Mouse (Mus musculus) forebrain, embryonic 12.5 days (tissue): ENCODE results near the gene Cdh13. TPM values are rescaled to one million over a fixed set of nuclear protein-coding genes. Genes with fewer than 3 reads are reported as not detected.

Source experiments
- ATAC-seq: fragments of 200-750 bp; cut with Nextera tagmentation; 2 replicates; pipeline ENCODE4 v1.8.0; 2017; ENCODE audit warnings: moderate TSS enrichment; ENCODE audit not compliant: low FRiP score
- H3K27ac ChIP-seq: fragments of 300-500 bp; sonication (generic); 2 replicates; pipeline ENCODE4 v1.5.1; 2016; ENCODE audit warnings: mild to moderate bottlenecking
- H3K27me3 ChIP-seq: fragments of 300-500 bp; sonication (generic); 2 replicates; pipeline ENCODE4 v1.6.1; 2016; ENCODE audit warnings: mild to moderate bottlenecking
- H3K36me3 ChIP-seq: fragments of 300-500 bp; sonication (generic); replicated peaks from 2 replicates; pipeline ENCODE4 v1.6.1; 2016; ENCODE audit warnings: mild to moderate bottlenecking
- H3K4me1 ChIP-seq: fragments of 300-500 bp; sonication (generic); 2 replicates; pipeline ENCODE4 v1.6.1; 2016
- H3K4me2 ChIP-seq: fragments of 300-500 bp; sonication (generic); 2 replicates; pipeline ENCODE4 v1.6.1; 2016; ENCODE audit warnings: mild to moderate bottlenecking, moderate library complexity
- H3K4me3 ChIP-seq: fragments of 300-500 bp; sonication (generic); replicated peaks from 2 replicates; pipeline ENCODE4 v1.5.1; 2016; ENCODE audit warnings: mild to moderate bottlenecking
- H3K9ac ChIP-seq: fragments of 300-500 bp; sonication (generic); 2 replicates; pipeline ENCODE4 v1.6.1; 2016; ENCODE audit warnings: mild to moderate bottlenecking
- H3K9me3 ChIP-seq: fragments of 300-500 bp; sonication (generic); 2 replicates; pipeline ENCODE4 v1.6.1; 2016
- WGBS: fragments of 180-500 bp; shearing (Covaris S2); methylation state at CpG from one replicate; pipeline ENCODE4 v1.1.7; 2016; 5-methylcytosine and 5-hydroxymethylcytosine counted together
- polyA plus RNA-seq: library from polyadenylated mRNA; unstranded; fragments of >200 nt; fragmentation: Nextera tagmentation; extraction: Ambion mirVana; gene quantifications from 2 replicates; pipeline ENCODE4 v1.2.1, GENCODE M21; 2016

The Cdh13 gene
- polyA plus RNA-seq, 1 experiment from 2014 or later, result 10.8 TPM

DNA sequence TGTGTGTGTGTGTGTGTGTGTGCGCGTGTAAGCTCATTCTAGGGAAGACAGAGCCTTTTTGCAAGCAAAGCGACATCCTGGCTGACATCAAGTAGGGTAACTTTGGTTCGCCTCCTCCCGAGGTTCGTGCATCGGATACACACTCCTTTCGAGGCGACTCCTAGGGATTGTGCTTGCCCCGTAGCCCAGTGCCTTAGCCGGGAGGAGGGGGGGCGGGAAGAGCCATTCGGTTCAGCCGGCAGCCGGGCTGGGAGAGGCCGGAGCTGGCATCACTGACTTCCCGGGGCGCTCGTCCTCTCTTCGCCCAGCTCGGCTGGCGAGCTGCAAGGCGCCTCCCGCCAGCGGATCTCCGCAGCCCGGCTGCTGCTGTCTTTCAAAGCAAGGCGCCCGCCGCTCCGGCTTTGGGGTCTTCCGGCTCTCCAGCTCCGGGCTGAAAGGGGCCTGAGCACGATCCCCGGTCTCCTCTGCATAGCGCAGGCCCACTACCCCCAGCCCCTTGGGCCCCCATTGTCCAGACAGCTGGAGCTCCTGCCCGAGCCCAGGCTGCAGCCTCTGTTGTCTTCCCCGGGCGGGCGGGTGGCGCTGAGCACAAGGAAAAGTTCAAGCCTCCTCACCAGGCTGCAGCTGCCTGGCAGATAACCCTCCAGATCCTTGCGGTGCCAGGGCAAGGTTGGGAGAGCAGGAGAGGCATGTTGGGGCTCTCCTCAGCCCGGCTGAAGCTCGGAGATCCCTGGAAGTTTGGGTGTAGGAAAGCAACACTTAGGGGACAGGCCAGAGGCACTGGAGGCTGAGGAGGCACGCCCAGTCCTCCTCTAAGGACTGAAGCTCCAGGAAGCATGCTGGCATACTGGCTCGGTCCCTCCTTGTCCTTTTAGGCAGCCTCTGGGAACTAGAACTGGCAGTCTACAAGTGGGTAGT, 838 bp downstream of the Cdh13 start:
- Histone ChIP-seq H3K9ac (peak overlapping the region; percentile 67), H3K9me3 (no peaks in the 10 kb centered on the region), H3K4me2 (peak overlapping the region; percentile 96), H3K27me3 (peaks cover 44% of the 10 kb centered on the region), H3K36me3 (no peaks in the 10 kb centered on the region), H3K4me1 (peaks cover 14% of the 10 kb centered on the region), H3K27ac (0 out of 2 replicates have a peak overlapping the region, but pooled peaks have one; percentile 46), H3K4me3 (peak overlapping the region; percentile 52)
- peak; percentile 66 for ATAC-seq
- WGBS, result under 1% methylated on average over 45 of the region's 46 CpGs

DNA sequence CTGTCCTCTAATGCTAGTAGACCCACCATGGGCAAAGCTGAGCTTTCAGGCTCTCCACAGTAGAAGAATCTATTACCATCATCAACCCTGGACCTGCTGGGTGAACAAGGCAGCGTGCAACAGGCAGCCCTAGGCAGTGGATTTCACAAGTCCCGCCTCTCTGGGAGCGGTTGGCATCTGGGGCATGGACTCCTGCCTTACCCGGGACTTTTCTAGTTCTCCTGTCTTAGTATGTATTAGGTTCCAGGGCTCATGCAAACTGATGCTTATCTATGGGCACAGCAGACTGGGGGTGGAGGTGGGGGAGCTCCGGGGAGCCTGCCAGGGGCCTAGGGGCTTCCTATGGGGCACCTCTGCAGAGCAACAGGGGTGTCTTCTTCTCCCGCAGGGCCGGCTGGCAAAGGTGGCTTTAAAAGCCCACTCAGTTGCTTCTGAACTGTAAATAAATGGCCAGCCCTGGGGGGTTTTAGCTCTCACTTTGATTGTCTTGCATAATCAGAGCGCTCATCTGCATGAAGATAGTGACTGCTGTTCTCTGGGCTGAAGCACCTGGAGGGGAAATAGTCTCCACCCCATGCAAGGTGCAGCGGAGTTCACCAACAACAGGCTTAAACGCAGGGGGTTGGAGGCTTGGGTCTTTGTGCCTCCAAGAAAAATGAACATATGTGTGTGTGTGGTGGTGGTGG, 2.2 kb downstream of the Cdh13 start:
- no peaks in the 10 kb centered on the region for H3K9me3 ChIP-seq
- ATAC-seq, result no peak
- no peaks in the 10 kb centered on the region for H3K36me3 ChIP-seq
- 33% methylated on average over 10 of the region's 10 CpGs for WGBS
- H3K9ac ChIP-seq, result no peak overlapping the region
- H3K27ac ChIP-seq, result no peak overlapping the region
- H3K27me3 ChIP-seq, result peaks cover 44% of the 10 kb centered on the region
- H3K4me3 ChIP-seq, result no peak overlapping the region
- H3K4me1 ChIP-seq, result peaks cover 14% of the 10 kb centered on the region
- peak overlapping the region; percentile 96 for H3K4me2 ChIP-seq

DNA sequence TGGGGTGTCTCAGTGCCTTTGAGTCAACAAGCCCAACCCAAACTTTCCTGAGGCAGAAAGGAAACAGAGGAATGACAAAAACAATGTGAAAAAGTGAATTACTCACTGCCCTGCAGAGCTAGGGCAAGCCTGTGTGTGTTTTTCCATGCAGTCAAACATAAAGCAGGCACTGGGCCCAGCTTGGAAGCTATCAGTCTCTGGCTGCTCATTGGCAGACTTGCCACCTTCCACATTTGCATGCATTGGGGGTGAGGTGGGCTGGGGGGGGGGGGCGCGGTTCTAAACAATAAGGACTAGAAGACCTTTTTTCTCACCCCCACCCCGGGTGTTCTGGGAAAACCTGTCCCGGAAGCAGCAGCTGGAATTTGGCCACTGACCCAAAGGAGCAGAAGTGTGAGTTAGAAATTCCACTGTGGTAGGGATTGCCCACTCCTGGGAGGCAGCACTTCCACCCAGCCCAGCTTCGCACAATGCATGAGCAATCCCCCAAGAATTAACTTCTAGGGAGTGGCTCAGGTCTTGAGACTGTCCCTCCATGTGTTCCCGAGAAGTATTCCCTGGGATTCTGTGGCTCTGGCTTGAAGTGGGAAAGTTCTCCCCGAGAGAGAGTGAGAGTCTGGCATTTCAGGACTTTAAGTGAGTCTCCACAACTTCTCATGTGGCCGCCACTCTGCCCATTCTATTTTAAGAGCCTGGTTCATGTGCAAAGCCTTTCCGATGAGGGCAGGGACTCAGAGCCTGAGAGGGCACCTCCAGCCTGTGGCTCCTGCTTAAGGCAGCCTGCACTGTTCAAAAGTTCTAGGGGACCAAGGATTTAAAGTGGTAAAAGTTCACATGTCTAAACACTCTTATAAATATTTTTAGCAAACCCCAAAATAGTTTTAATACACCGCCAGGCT, 3.0 kb downstream of the Cdh13 start:
- no peak for ATAC-seq
- no peaks in the 10 kb centered on the region for H3K9me3 ChIP-seq
- no peak overlapping the region for H3K4me3 ChIP-seq
- no peak overlapping the region for H3K27ac ChIP-seq
- no peak overlapping the region for H3K4me2 ChIP-seq
- H3K4me1 ChIP-seq, result peaks cover 14% of the 10 kb centered on the region
- H3K9ac ChIP-seq, result no peak overlapping the region
- 41% methylated on average over 10 of the region's 10 CpGs for WGBS
- peaks cover 40% of the 10 kb centered on the region for H3K27me3 ChIP-seq
- no peaks in the 10 kb centered on the region for H3K36me3 ChIP-seq

DNA sequence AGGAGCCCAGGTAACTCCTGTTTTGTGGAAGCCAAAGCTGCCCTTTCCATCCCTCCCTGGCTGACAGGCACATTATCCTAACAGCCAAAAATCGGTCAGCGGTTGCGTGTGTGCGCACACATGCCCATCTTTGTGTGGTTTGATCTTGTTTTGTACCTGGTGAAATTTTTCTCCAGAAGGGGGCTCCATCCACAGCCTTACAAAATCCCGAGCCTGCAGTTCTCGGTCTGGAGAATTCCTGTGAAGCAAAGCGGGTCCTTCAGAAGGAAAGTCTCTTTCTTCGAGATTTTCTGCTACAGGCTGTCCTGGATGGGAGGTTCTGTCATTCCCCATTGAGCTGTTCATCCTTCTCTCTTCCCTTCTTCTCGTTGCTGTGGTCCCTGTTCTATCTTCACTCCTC, 4.0 kb downstream of the Cdh13 start:
- H3K4me3 ChIP-seq, result no peak overlapping the region
- WGBS, result 46% methylated on average over 9 of the region's 9 CpGs
- H3K27me3 ChIP-seq, result peaks cover 32% of the 10 kb centered on the region
- H3K4me2 ChIP-seq, result no peak overlapping the region
- H3K36me3 ChIP-seq, result no peaks in the 10 kb centered on the region
- no peaks in the 10 kb centered on the region for H3K9me3 ChIP-seq
- ATAC-seq, result no peak
- peaks cover 14% of the 10 kb centered on the region for H3K4me1 ChIP-seq
- no peak overlapping the region for H3K9ac ChIP-seq
- H3K27ac ChIP-seq, result no peak overlapping the region

DNA sequence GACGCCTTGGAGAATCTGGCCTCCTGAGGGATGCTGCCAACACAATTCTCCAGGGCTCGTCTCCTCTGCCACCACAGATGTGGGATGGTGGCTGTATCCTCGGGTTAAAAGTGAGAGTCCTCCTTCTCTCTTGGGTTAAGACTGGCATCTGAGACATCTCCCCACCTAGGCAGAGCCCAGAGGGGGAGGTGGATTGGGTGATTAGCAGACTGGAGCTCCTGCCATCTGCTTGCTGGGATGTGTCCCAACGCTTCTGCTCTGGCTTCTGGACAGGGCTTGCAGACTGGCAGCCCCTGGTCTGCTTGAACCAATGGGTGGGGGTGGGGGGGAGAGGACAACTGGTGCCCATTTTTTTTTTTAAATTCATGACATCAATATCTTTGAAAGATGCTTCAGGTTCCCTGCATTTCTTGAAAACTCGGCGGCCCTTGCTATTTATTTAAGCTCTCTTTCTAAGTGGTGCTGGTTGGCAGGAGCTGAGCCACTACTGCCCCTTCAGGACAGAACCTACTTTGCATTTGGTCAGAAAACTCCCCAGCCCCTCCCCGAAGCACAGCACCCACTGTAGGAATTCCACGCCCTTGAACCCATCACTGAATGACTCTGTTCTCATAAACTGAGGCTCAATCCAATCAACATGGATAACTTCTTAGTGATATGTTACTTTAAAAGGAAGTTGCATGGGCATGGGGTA, 4.9 kb downstream of the Cdh13 start:
- H3K36me3 ChIP-seq, result no peaks in the 10 kb centered on the region
- no peak for ATAC-seq
- H3K27me3 ChIP-seq, result peaks cover 28% of the 10 kb centered on the region
- H3K27ac ChIP-seq, result no peak overlapping the region
- H3K4me1 ChIP-seq, result peaks cover 9% of the 10 kb centered on the region
- H3K9me3 ChIP-seq, result no peaks in the 10 kb centered on the region
- no peak overlapping the region for H3K9ac ChIP-seq
- H3K4me2 ChIP-seq, result no peak overlapping the region
- WGBS, result 77% methylated on average over 8 of the region's 8 CpGs
- no peak overlapping the region for H3K4me3 ChIP-seq

DNA sequence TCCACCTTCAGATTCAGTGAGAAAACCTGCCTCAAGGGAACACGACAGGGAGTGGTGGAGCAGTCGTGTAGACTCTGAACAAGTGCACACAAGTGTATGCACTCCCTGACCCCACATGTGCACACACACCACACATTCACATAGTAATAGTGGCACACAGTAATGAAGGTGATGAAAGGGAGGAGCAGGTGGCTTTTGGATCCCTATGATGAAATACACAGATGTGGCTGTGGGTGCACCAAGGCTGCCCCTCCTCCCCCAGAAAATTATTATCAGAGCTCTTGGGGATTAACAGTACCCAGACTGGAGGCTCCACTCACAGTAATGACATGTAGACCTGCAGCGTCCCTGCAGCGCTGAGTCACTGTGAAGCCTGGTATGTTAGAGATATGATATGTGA, 5.6 kb downstream of the Cdh13 start:
- ATAC-seq, result no peak
- Histone ChIP-seq H3K4me1 (peaks cover 9% of the 10 kb centered on the region), H3K9me3 (no peaks in the 10 kb centered on the region), H3K36me3 (no peaks in the 10 kb centered on the region), H3K4me2 (no peak overlapping the region), H3K27ac (no peak overlapping the region), H3K4me3 (no peak overlapping the region), H3K27me3 (peaks cover 28% of the 10 kb centered on the region), H3K9ac (no peak overlapping the region)
- 94% methylated on average over 4 of the region's 4 CpGs for WGBS

DNA sequence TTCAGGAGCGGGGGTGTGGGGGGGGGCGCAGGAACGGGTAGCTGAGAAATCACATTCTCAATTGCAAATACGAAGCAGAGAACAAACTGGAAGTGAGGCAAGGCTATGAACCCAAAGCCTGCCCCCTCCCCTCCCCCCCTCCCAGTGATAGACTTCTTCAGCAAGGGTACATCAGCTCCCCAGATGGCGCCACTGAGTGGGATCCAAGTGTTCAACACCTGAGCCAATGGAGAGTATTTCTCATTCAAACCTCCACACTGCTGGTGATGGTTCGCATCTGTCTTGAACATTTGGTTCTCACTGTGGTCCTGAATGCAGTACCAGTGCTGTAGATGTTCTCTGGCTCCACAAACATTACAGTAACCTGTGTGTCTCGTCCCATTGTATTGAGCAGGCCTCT, 6.0 kb downstream of the Cdh13 start:
- no peaks in the 10 kb centered on the region for H3K36me3 ChIP-seq

DNA sequence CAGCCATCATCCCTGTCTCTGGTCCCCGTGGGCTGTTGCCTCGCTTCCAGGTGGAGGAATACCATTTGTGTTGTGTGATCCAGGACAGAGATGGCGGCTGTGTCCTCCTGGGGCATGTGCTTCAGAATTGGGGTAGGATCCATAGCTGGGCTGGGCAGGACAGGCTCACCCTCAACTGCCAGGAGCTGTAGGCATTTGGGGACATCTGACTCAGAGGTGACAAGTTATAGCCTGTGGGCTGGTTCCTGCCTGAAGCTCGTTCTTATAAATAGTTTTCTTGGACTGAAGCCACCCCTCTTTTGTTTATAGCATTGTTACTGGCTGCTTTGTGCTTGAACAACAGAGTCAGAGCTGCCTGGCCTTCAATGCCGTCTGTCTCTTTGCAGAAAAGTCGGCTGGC, 6.7 kb downstream of the Cdh13 start:
- no peaks in the 10 kb centered on the region for H3K9me3 ChIP-seq
- no peak overlapping the region for H3K4me2 ChIP-seq
- no peak overlapping the region for H3K4me3 ChIP-seq
- no peaks in the 10 kb centered on the region for H3K36me3 ChIP-seq
- peaks cover 20% of the 10 kb centered on the region for H3K27me3 ChIP-seq
- no peak overlapping the region for H3K9ac ChIP-seq
- ATAC-seq, result no peak
- no peak overlapping the region for H3K27ac ChIP-seq
- 55% methylated on average over 6 of the region's 6 CpGs for WGBS
- peaks cover 9% of the 10 kb centered on the region for H3K4me1 ChIP-seq

More for the DNA sequence above, 6.0 kb downstream of the Cdh13 start:
- 86% methylated on average over 7 of the region's 7 CpGs for WGBS
- no peaks in the 10 kb centered on the region for H3K9me3 ChIP-seq
- no peak for ATAC-seq
- no peak overlapping the region for H3K4me2 ChIP-seq
- H3K9ac ChIP-seq, result no peak overlapping the region
- H3K4me1 ChIP-seq, result peaks cover 9% of the 10 kb centered on the region
- no peak overlapping the region for H3K4me3 ChIP-seq
- no peak overlapping the region for H3K27ac ChIP-seq
- H3K27me3 ChIP-seq, result peaks cover 28% of the 10 kb centered on the region

DNA sequence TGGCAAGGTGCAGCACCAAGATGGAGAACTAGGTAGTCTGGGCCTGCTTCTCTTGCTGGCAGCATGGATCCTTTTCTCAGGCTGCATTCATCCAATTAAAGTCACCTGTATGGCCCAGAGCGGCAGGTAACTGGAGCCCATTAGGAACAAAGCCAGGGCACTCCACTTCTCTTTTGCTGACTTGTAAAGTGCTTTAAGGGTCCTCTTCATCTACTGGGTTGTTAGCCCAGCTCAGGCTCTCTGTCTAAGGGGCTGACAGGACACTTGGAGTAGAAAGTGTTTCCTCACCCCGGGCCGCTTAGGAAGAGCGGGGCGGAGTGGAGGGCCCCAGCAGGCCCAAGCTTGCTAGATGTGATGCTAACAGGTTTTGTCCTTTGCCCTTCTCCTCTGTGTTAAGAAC, 12.9 kb downstream of the Cdh13 start:
- H3K27ac ChIP-seq, result no peak overlapping the region
- H3K4me2 ChIP-seq, result no peak overlapping the region
- H3K9ac ChIP-seq, result no peak overlapping the region
- no peaks in the 10 kb centered on the region for H3K9me3 ChIP-seq
- WGBS, result 99% methylated on average over 5 of the region's 5 CpGs
- H3K4me3 ChIP-seq, result no peak overlapping the region
- no peak for ATAC-seq
- H3K36me3 ChIP-seq, result no peaks in the 10 kb centered on the region
- no peaks in the 10 kb centered on the region for H3K27me3 ChIP-seq
- H3K4me1 ChIP-seq, result no peaks in the 10 kb centered on the region

DNA sequence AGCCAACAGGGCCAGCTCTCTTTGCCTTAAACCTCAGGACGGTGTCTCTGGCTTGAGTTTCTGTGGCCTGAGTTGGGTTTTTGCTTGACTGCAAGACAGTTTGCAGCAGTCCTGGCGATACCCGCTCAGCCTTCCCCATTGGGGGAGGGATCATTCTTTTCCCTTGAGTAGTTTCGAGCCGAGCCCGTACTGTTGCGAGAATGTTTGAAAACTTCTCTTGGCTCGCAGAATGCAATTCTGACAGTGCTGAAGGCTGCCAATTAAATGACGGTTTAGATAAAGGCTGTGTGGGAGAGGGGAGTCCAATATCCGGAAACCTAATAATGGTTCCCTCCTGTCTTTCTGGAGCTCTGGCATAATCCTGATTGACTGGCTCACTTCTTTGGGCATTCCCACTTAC, 23.4 kb downstream of the Cdh13 start:
- WGBS, result 31% methylated on average over 10 of the region's 10 CpGs

DNA sequence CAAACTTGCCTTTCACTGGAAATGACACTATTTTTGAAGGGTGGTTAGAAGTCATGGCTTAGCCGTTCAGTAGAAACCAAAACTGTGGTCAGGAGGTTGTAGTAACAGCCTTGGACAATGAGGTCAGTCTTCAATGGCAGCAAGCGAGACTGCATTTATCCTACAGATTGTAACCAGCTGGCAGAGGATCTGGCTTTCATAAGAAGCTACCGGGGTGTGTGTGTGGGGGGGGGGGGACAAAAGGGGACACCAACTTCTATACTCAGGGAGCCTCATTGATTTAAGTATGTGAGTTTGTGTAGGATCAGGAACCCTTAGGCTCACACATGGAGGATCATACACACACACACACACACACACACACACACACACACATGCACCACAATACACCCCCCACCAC, 25.6 kb downstream of the Cdh13 start:
- Histone ChIP-seq H3K4me3 (no peak overlapping the region), H3K9me3 (no peaks in the 10 kb centered on the region), H3K27me3 (peaks cover 3% of the 10 kb centered on the region; the same call in 1 of the 2 replicates), H3K36me3 (no peaks in the 10 kb centered on the region), H3K4me2 (no peak overlapping the region), H3K9ac (no peak overlapping the region), H3K4me1 (peaks cover 18% of the 10 kb centered on the region), H3K27ac (no peak overlapping the region)
- no peak for ATAC-seq
- WGBS, result 62% methylated on average over 3 of the region's 3 CpGs

More for the DNA sequence above, 23.4 kb downstream of the Cdh13 start:
- Histone ChIP-seq H3K27ac (no peak overlapping the region), H3K9ac (no peak overlapping the region), H3K9me3 (no peaks in the 10 kb centered on the region), H3K4me1 (peaks cover 10% of the 10 kb centered on the region), H3K4me2 (no peak overlapping the region), H3K27me3 (peaks cover 3% of the 10 kb centered on the region; the same call in 1 of the 2 replicates), H3K36me3 (no peaks in the 10 kb centered on the region), H3K4me3 (no peak overlapping the region)
- no peak for ATAC-seq
